Mouse (Mus musculus): Measurements from ENCODE around the gene Cep97. TPM values are rescaled to one million over a fixed set of nuclear protein-coding genes. Genes with fewer than 3 reads are reported as not detected.

Cep97 gene
- polyA plus RNA-seq, 1 experiment from 2014 or later: 7.1 TPM

DNA sequence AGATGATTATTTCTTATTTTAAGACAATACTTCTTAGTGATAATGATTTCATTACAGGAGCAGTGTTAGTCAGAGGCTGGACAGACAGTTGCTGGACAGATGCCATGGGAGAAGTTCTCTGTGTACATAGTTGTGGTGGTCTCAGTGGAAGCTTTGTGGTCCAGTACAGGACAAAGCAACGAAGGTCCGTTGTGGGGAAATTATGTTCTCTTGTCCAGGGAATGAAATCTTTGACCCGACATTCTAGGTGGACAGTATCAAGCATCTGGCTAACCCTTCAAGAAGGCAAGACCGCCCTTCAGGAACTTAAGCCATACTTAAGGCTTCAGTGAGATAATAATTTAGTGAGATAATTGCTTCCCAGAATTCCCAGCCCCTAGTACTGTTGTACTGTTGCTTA lies 4.1 kb upstream of the Cep97 start:
- Histone ChIP-seq H3K9ac (no peak overlapping the region), H3K27ac (no peak overlapping the region), H3K36me3 (no peaks in the 10 kb centered on the region), H3K9me3 (no peaks in the 10 kb centered on the region), H3K4me2 (no peak overlapping the region), H3K4me3 (replicated peaks) (no peak overlapping the region), H3K27me3 (replicated peaks) (no peaks in the 10 kb centered on the region), H3K4me1 (no peaks in the 10 kb centered on the region)
- WGBS: 81% methylated on average over 4 of the region's 4 CpGs
- no peak for ATAC-seq (ENCODE audit: insufficient read depth, low FRiP score, low read depth)

DNA sequence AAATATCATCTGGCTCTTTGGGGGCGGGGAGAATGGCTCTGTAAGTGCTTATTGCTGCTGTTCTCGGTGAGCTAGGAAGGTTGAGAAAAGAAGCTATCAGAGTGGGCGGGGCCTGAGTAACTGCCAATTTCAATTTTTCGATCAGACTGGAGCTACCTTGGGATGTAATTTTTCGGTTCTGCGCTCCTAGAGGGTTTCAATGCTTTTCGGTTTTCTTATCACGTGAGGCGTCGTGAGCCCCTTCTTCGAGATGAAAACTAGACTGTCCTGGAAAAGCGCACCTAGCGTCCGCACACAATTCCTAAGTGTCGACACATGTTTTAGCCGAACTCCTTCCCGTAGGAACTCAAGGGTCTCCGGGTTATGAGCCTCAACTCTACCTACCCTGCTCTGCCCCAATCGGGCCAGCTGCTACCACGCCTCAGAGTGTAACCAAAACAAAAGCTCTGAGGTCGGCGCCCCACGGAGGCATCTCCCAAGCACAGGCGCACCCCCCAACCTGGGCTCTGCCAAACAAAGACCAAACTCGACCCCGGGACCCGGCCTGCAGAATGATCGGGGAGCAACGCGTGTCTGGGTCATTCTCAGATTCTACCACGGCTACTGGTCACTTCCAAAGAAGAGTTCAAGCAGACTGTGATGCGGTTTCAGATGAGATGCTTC lies 843 bp downstream of the Cep97 start:
- Histone ChIP-seq H3K4me2 (peak overlapping the region; percentile 74), H3K4me3 (replicated peaks) (peak overlapping the region; percentile 70), H3K9me3 (no peaks in the 10 kb centered on the region), H3K4me1 (no peaks in the 10 kb centered on the region), H3K27ac (peak overlapping the region; percentile 5; the same call in 1 of the 2 replicates), H3K27me3 (replicated peaks) (no peaks in the 10 kb centered on the region), H3K9ac (peak overlapping the region; percentile 42), H3K36me3 (no peaks in the 10 kb centered on the region)
- ATAC-seq (ENCODE audit: insufficient read depth, low FRiP score, low read depth): no peak
- under 1% methylated on average over 32 of the region's 32 CpGs for WGBS

DNA sequence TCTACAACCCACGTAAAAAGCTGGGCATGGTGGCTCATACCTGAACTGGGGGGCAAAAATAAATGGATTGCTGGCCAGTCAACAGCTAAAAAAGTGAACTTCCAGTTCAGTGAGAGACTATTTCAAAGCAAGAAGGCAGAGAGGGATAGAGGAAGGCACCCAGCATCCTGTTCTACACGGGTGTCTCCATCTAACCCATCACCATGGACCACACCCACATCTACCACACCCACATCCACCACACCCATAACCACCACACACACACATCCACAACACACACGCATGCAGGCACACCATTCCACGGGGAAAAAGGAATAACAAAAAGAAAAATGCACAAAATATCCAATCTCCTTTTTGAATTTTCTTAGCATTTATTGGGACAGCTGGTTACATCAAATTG lies 10.6 kb downstream of the Cep97 start:
- Histone ChIP-seq H3K36me3 (peaks cover 15% of the 10 kb centered on the region; the same call in 1 of the 2 replicates), H3K9ac (no peak overlapping the region), H3K27me3 (replicated peaks) (no peaks in the 10 kb centered on the region)

DNA sequence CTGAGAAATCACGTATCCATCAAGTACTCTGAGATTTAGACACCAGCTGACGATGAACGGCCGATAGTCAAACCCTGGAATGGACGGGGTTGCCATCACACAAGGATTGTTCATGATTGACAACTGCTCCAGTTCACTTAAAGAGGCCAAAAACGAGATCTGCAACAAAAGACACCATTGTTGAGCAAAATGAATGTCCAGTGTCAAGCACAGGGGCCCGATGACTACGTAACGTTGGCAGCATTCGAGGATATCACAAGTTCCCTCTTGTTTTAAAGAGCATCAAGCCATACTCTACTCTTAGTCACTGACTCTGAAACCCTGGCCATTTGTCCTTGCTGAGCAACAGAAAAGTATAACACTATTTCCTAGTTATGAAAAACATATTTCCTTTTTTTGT lies 12.6 kb downstream of the Cep97 start:
- H3K4me1 ChIP-seq: no peaks in the 10 kb centered on the region
- H3K9me3 ChIP-seq: no peaks in the 10 kb centered on the region
- 90% methylated on average over 10 of the region's 10 CpGs for WGBS
- ATAC-seq (ENCODE audit: insufficient read depth, low FRiP score, low read depth): no peak
- H3K4me2 ChIP-seq: no peak overlapping the region
- no peaks in the 10 kb centered on the region for H3K27me3 ChIP-seq (replicated peaks)
- H3K4me3 ChIP-seq (replicated peaks): no peak overlapping the region
- H3K36me3 ChIP-seq: peaks cover 19% of the 10 kb centered on the region
- no peak overlapping the region for H3K27ac ChIP-seq
- no peak overlapping the region for H3K9ac ChIP-seq

More for the DNA sequence above, 10.6 kb downstream of the Cep97 start:
- Histone ChIP-seq H3K4me2 (no peak overlapping the region), H3K27ac (no peak overlapping the region), H3K4me3 (replicated peaks) (no peak overlapping the region), H3K4me1 (no peaks in the 10 kb centered on the region), H3K9me3 (no peaks in the 10 kb centered on the region)
- WGBS: 82% methylated on average over 4 of the region's 4 CpGs
- ATAC-seq (ENCODE audit: insufficient read depth, low FRiP score, low read depth): no peak

DNA sequence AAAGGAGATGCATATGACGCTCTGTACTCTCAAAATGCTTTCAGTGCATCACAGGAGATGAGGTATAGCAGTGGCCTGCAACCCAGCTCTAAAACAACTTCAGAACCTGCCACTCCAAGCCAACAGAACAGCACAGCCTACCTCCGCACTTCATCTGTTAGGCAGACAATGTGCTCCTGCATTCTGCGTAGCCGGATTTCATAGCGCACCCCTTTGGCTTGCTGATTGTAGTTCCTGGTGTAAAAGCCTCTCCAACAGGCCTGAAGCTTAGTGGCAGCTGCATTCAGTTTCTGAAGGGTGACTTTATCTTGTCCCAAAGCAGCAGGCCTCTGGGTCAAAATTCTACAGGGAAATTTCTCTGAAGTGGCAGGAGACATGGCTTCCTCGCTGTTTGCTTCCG lies 19.9 kb downstream of the Cep97 start:
- H3K4me3 ChIP-seq (replicated peaks): no peak overlapping the region
- H3K9ac ChIP-seq: no peak overlapping the region
- no peak overlapping the region for H3K27ac ChIP-seq
- H3K9me3 ChIP-seq: no peaks in the 10 kb centered on the region
- no peak overlapping the region for H3K4me2 ChIP-seq
- ATAC-seq (ENCODE audit: insufficient read depth, low FRiP score, low read depth): no peak
- no peaks in the 10 kb centered on the region for H3K4me1 ChIP-seq
- 93% methylated on average over 7 of the region's 7 CpGs for WGBS
- H3K27me3 ChIP-seq (replicated peaks): no peaks in the 10 kb centered on the region
- peaks cover 3% of the 10 kb centered on the region; the same call in 1 of the 2 replicates for H3K36me3 ChIP-seq

DNA sequence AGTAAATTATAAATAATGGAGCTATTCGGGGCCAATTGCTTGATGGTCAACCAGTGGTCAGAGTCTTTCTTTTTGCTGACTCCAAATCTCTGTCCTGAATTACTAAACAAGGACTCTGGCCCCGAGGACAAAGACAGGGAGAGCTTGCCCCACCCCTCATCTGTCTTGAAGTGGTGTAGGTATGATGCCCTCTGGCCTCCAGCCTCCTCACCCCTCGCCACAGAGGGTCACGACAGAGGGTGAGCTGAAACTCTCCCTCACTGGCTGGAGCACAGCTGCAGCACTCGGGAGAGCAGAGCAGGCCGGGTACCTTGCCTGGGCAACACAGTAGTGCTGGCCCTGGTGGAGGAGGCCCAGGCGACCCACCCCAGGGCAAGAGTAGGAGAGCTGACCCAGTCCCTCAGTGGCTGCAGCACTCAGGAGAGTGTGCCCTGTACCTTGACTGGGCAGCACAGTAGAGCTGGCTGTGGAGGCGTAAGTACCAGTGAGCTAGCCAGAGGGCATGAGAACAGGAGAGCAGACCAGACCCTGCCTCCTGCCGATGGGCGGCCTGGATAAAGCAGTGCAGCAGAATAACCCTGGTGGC lies 24.4 kb downstream of the Cep97 start:
- no peak for ATAC-seq (ENCODE audit: insufficient read depth, low FRiP score, low read depth)
- Histone ChIP-seq H3K27me3 (replicated peaks) (no peaks in the 10 kb centered on the region), H3K9me3 (no peaks in the 10 kb centered on the region), H3K36me3 (0 out of 2 replicates have a peak, but pooled peaks cover under 1% of the 10 kb centered on the region), H3K27ac (no peak overlapping the region), H3K9ac (no peak overlapping the region), H3K4me1 (no peaks in the 10 kb centered on the region), H3K4me3 (replicated peaks) (no peak overlapping the region), H3K4me2 (no peak overlapping the region)
- WGBS: 88% methylated on average over 10 of the region's 10 CpGs

DNA sequence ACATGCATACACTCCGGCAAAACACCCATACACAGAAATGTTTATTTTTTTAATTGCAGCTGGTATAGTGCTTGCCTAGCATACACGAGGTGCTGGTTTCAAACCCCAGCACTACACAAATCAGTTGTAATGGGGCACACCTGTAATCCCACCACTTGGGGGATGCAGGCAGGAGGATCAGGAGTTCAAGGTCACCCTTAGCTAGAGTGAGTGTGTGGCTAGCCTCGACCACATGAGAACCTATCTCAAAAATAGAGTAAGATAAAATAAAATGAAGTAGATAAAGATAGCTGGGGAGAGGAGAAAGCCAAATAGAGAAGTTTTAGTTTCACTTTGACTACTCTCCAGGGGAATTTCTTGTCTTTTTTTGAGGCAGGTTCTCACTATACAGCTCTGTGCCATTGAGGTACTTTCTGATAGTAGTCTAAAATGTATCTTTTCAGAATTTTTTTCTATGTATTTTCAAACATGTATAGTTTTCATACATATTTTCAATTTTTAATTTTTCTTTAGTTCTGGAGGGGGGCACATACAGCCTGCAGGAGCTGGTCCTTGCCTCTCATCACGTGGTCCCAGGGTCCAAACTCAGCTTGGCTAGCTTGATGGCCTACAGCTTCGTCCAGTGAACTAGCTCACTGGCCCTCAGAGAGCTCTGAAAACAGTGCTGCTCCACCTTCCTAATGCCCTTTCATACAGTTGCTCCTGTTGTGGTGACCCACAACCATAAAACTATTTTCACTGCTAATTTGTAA lies 27.6 kb downstream of the Cep97 start:
- WGBS: 81% methylated on average over 5 of the region's 5 CpGs
- no peak overlapping the region for H3K4me3 ChIP-seq (replicated peaks)
- no peak overlapping the region for H3K27ac ChIP-seq
- 0 out of 2 replicates have a peak, but pooled peaks cover 2% of the 10 kb centered on the region for H3K36me3 ChIP-seq
- no peak overlapping the region for H3K9ac ChIP-seq
- H3K9me3 ChIP-seq: no peaks in the 10 kb centered on the region
- no peaks in the 10 kb centered on the region for H3K4me1 ChIP-seq
- no peak overlapping the region for H3K4me2 ChIP-seq
- H3K27me3 ChIP-seq (replicated peaks): no peaks in the 10 kb centered on the region
- no peak for ATAC-seq (ENCODE audit: insufficient read depth, low FRiP score, low read depth)

DNA sequence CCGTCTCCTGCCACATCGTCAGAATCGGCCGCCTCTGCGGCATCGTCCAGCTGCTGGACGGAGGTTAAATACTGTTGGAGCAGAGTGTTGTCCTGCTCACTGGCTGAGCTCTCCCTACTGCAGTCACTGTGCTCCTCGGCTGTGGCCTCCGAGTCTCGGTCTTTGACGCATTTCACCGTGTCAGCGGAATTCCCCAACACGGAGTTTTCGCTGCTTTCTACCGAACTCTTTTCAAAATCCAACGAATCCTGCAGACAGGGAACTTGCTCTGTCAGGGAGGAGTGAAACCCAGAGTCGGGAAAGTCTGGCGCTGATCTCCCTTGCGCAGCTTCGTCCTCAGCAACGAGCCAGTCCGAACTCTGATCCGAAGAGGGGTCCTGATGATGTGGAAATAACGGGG lies 29.3 kb downstream of the Cep97 start:
- no peak overlapping the region for H3K27ac ChIP-seq
- H3K9ac ChIP-seq: no peak overlapping the region
- ATAC-seq (ENCODE audit: insufficient read depth, low FRiP score, low read depth): no peak
- H3K9me3 ChIP-seq: no peaks in the 10 kb centered on the region
- H3K27me3 ChIP-seq (replicated peaks): no peaks in the 10 kb centered on the region
- H3K4me2 ChIP-seq: no peak overlapping the region
- no peak overlapping the region for H3K4me3 ChIP-seq (replicated peaks)
- 88% methylated on average over 25 of the region's 25 CpGs for WGBS
- H3K36me3 ChIP-seq: 0 out of 2 replicates have a peak, but pooled peaks cover 2% of the 10 kb centered on the region
- no peaks in the 10 kb centered on the region for H3K4me1 ChIP-seq

DNA sequence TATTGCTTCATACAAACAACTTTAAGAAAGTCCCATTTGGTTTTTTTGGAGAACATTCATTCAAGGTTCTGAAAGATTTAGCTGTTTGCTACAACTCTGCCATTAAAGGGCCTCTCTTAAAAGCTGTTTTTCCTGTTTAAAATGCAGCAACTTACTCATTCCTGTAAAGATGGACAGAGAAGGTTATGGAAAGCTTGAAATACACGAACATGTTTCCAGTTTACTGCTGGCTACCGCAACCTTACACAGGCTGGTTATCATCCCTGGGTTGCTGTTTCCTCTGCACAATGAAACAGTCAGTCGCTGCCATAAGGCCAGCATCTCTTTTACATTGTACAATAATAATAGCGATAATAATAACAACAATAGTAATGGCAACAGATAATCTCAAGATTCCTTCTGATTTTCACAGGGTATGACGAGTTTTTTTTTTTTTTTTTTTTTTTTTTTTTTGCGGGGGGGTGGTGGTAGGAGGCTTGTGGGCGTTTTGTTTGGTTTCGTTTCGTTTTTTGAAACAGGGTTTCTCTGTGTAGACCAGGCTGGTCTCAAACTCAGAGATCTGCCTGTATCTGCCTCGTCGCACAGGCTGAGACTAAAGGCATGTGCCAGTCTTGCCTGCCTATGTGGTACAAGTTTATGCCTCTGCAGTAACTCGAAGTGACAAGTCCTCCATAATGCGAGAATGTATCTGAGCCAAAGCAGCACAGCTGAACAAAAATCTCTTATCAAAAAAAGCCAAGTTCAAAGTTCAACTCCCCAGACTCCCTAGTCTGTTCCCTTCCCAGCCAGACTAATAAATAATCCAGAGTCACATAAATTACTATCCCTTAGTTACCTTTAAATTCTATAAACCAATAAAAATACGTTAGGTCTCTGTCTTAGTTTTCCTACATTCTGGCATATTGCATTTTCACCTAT lies 32.6 kb downstream of the Cep97 start:
- Histone ChIP-seq H3K4me1 (no peaks in the 10 kb centered on the region), H3K4me2 (no peak overlapping the region), H3K9me3 (no peaks in the 10 kb centered on the region), H3K4me3 (replicated peaks) (no peak overlapping the region), H3K27ac (no peak overlapping the region), H3K27me3 (replicated peaks) (no peaks in the 10 kb centered on the region), H3K9ac (no peak overlapping the region), H3K36me3 (0 out of 2 replicates have a peak, but pooled peaks cover 2% of the 10 kb centered on the region)
- 86% methylated on average over 14 of the region's 14 CpGs for WGBS
- ATAC-seq (ENCODE audit: insufficient read depth, low FRiP score, low read depth): no peak

DNA sequence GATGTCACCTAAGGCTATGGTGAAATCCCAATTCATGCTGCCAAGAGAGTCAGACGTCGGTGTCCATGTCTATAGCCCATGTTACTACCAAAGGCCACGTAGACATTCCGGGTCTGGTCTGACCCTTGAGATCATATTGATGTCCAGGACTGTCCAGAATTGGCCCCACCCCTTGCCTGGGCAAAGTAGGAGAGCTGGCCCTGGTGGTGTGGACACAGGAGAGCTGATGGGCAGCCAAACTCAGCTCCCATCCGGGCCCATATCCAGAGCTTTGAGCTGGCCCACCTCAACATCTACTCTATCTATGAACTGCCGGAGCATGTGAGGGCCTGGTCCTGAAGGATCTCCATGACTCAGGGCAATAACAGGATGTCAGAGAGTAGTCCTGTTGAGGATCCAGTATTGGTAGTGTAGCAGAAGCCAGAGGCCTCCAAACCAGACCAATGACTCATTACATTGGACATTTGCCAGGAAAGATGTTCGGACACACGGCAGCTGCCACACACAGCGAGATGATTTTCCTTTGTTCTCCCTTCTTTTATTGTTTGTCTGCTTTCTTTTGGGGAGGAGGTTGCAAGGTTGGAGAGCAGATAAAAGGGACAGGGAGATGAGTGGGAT lies 36.2 kb downstream of the Cep97 start:
- Histone ChIP-seq H3K4me3 (replicated peaks) (no peak overlapping the region), H3K27ac (no peak overlapping the region), H3K9me3 (no peaks in the 10 kb centered on the region), H3K4me1 (no peaks in the 10 kb centered on the region), H3K4me2 (no peak overlapping the region), H3K9ac (no peak overlapping the region), H3K36me3 (no peaks in the 10 kb centered on the region), H3K27me3 (replicated peaks) (no peaks in the 10 kb centered on the region)
- ATAC-seq (ENCODE audit: insufficient read depth, low FRiP score, low read depth): no peak
- 70% methylated on average over 9 of the region's 9 CpGs for WGBS

DNA sequence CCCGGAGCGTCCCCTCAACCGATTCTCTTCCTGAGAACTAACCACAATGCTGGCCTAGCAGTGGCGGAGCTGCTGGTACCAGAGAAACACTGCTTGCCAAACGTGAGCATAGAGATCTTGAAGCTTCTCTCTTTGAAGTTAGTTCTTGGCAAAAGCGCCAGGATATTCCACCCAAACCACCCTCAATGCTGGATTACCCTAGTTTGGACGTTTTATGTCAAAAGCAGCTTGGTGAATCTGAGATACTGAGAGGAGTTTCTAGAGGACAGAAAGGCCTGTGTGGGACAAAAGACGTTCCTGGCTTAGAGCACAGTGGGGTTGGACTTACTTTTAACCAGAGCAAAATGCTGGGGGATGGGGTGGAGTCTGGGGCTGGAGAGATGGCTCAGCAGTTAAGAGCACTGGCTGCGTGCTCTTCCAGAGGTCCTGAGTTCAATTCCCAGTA lies 39.0 kb downstream of the Cep97 start:
- H3K4me3 ChIP-seq (replicated peaks): peak overlapping the region; percentile 72
- peak overlapping the region; percentile 71 for H3K27ac ChIP-seq
- H3K9ac ChIP-seq: peak overlapping the region; percentile 47
- peak overlapping the region; percentile 85 for H3K4me2 ChIP-seq
- ATAC-seq (ENCODE audit: insufficient read depth, low FRiP score, low read depth): no peak
- H3K9me3 ChIP-seq: no peaks in the 10 kb centered on the region
- 4% methylated on average over 9 of the region's 9 CpGs for WGBS
- H3K27me3 ChIP-seq (replicated peaks): no peaks in the 10 kb centered on the region
- no peaks in the 10 kb centered on the region for H3K36me3 ChIP-seq
- no peaks in the 10 kb centered on the region for H3K4me1 ChIP-seq
